In genomic region chr10:13474568-13474955, GRCm38 (mm10) we compare ENCODE assay signal across 8 mouse cellular contexts. TPM values are rescaled to one million over a fixed set of nuclear protein-coding genes. Genes with fewer than 3 reads are reported as not detected.
A peak's percentile ranks its signal among the peaks of the same experiment; 100 is the strongest.
DNase-seq lines count a peak whose midpoint lies in the region; ATAC-seq and TF ChIP-seq lines count a peak whose summit lies in the region.

No protein-coding gene starts in this region.

- no peak overlapping the region for H3K27ac ChIP-seq in cerebellum, adult 2 months (ENCODE audit: insufficient read depth, low read length)
- peak overlapping the region; percentile 55; the same call in 1 of the 2 replicates for H3K27ac ChIP-seq in bone marrow, adult 2 months (ENCODE audit: control insufficient read depth, insufficient read depth, low read depth, low read length, poor library complexity)
- H3K27ac ChIP-seq in hindbrain, embryonic 16.5 days (ENCODE audit: low read depth, low read length) = no peak overlapping the region
- H3K27ac ChIP-seq in liver, embryonic 16.5 days (ENCODE audit: low read length) = no peak overlapping the region

- intact Hi-C loops in left cerebral cortex, postnatal 25 days (cut with DNase I) = no loop called here

- H3K9me3 ChIP-seq in hindbrain, embryonic 16.5 days (ENCODE audit: control insufficient read depth, low read length) = no peaks in the 10 kb centered on the region
- H3K9me3 ChIP-seq in liver, embryonic 16.5 days (replicated peaks; ENCODE audit: control insufficient read depth, low read length) = no peaks in the 10 kb centered on the region

- H3K27me3 ChIP-seq in cerebellum, adult 2 months (ENCODE audit: control insufficient read depth, insufficient read depth, low read length) = peaks cover 5% of the 10 kb centered on the region; the same call in 1 of the 2 replicates
- peaks cover 12% of the 10 kb centered on the region for H3K27me3 ChIP-seq in hindbrain, embryonic 16.5 days (replicated peaks; ENCODE audit: control insufficient read depth, insufficient read depth, low read length)
- H3K27me3 ChIP-seq in liver, embryonic 16.5 days (ENCODE audit: control insufficient read depth, insufficient read depth, low read depth, low read length) = peaks cover 35% of the 10 kb centered on the region

- peak; percentile 48; the same call in 1 of the 2 replicates for ATAC-seq in hindbrain, embryonic 16.5 days
- ATAC-seq in liver, embryonic 16.5 days (ENCODE audit: low read depth) = no peak

- H3K36me3 ChIP-seq in hindbrain, embryonic 16.5 days (ENCODE audit: control insufficient read depth, insufficient read depth, low read length) = no peaks in the 10 kb centered on the region
- H3K36me3 ChIP-seq in liver, embryonic 16.5 days (ENCODE audit: control insufficient read depth, insufficient read depth) = no peaks in the 10 kb centered on the region

- H3K9ac ChIP-seq in hindbrain, embryonic 16.5 days (ENCODE audit: low read depth, low read length) = peak overlapping the region; percentile 80
- peak overlapping the region; percentile 47 for H3K9ac ChIP-seq in liver, embryonic 16.5 days (ENCODE audit: low read depth, low read length)

- H3K4me2 ChIP-seq in hindbrain, embryonic 16.5 days (ENCODE audit: low read length) = peak overlapping the region; percentile 100
- H3K4me2 ChIP-seq in liver, embryonic 16.5 days (ENCODE audit: low read depth, low read length) = peak overlapping the region; percentile 74

- TF ChIP-seq POLR2A in cerebellum, adult 2 months (IDR thresholded peaks at IDR 0.05; ENCODE audit: borderline replicate concordance, insufficient read depth, low read length) = no peak
- TF ChIP-seq POLR2A in bone marrow, adult 2 months (IDR thresholded peaks at IDR 0.05; ENCODE audit: borderline replicate concordance, control insufficient read depth, low read depth, low read length) = no peak

- no peaks in the 10 kb centered on the region; the same call in 1 of the 2 replicates for H3K4me1 ChIP-seq in cerebellum, adult 2 months (ENCODE audit: control insufficient read depth, insufficient read depth, low read length)
- H3K4me1 ChIP-seq in bone marrow, adult 2 months (ENCODE audit: control insufficient read depth, insufficient read depth, low read length) = peaks cover 5% of the 10 kb centered on the region
- peaks cover 8% of the 10 kb centered on the region for H3K4me1 ChIP-seq in hindbrain, embryonic 16.5 days (ENCODE audit: control insufficient read depth, insufficient read depth, low read depth, low read length)
- no peaks in the 10 kb centered on the region; the same call in 1 of the 2 replicates for H3K4me1 ChIP-seq in liver, embryonic 16.5 days (ENCODE audit: control insufficient read depth, low read depth, low read length)

- H3K4me3 ChIP-seq in cerebellum, adult 2 months (replicated peaks; ENCODE audit: insufficient read depth, low read depth, low read length) = peak overlapping the region; percentile 54
- H3K4me3 ChIP-seq in bone marrow, adult 2 months (replicated peaks; ENCODE audit: control insufficient read depth, low read depth, low read length) = peak overlapping the region; percentile 63
- peak overlapping the region; percentile 86 for H3K4me3 ChIP-seq in hindbrain, embryonic 16.5 days (ENCODE audit: low read length)
- H3K4me3 ChIP-seq in liver, embryonic 16.5 days (ENCODE audit: low read depth, low read length) = peak overlapping the region; percentile 63

- no peak for TF ChIP-seq CTCF in cerebellum, adult 2 months (IDR thresholded peaks at IDR 0.05; ENCODE audit: borderline replicate concordance, insufficient read depth, low read depth, low read length)
- no peak for TF ChIP-seq CTCF in bone marrow, adult 2 months (IDR thresholded peaks at IDR 0.05; ENCODE audit: control insufficient read depth, insufficient read depth, low read length)

- DNase-seq in cerebellum, adult 2 months = no peak
- DNase-seq in cerebellum, postnatal 4 days (ENCODE audit: low spot score in 2 of 2) = no peak
- no peak for DNase-seq in left cerebral cortex, postnatal 25 days (ENCODE audit: low spot score in 2 of 2)
- no peak for DNase-seq in gastrocnemius, postnatal 25 days
- DNase-seq in ovary, postnatal 36 days (ENCODE audit: low spot score) = no peak

- WGBS in cerebellum, adult 2 months = 12% methylated on average over 10 of the region's 10 CpGs
- WGBS in bone marrow, adult 2 months = 7% methylated on average over 10 of the region's 10 CpGs
- WGBS in hindbrain, embryonic 16.5 days = 7% methylated on average over 10 of the region's 10 CpGs
- WGBS in liver, embryonic 16.5 days (ENCODE audit: insufficient replicate concordance) = 3% methylated on average over 10 of the region's 10 CpGs

RNA-seq across cellular contexts. Expression of gene Phactr2, which starts 0.3 kb away (rescaled TPM):
- polyA plus RNA-seq in cerebellum, adult 2 months (2012; rRNA removed) = 11.9 and 13.0 TPM in 2 replicates
- 7.5 and 12.8 TPM in 2 replicates for polyA plus RNA-seq in bone marrow, adult 2 months (2011; ENCODE audit: insufficient read depth, insufficient read length, low replicate concordance, missing spikeins)
- 6.7 and 9.0 TPM in 2 replicates for polyA plus RNA-seq in hindbrain, embryonic 16.5 days (2015; fragmentation: Nextera tagmentation; extraction: Ambion mirVana)
- polyA plus RNA-seq in liver, embryonic 16.5 days (2015; fragmentation: Nextera tagmentation; extraction: Ambion mirVana) = 3.4 and 3.5 TPM in 2 replicates
- 10 to 100 TPM; 24.5 to 27.1 TPM for total RNA-seq in left cerebral cortex, postnatal 25 days (2021)
- total RNA-seq in gastrocnemius, postnatal 25 days (2021) = 10 to 100 TPM; 13.3 to 15.6 TPM

RNA-seq across cellular contexts. Expression of gene Fuca2, which starts 24.8 kb away (rescaled TPM):
- 48.0 and 50.1 TPM in 2 replicates for polyA plus RNA-seq in cerebellum, adult 2 months (2012; rRNA removed)
- 31.0 and 44.9 TPM in 2 replicates for polyA plus RNA-seq in bone marrow, adult 2 months (2011; ENCODE audit: insufficient read depth, insufficient read length, low replicate concordance, missing spikeins)
- polyA plus RNA-seq in hindbrain, embryonic 16.5 days (2015; fragmentation: Nextera tagmentation; extraction: Ambion mirVana) = 56.1 and 61.3 TPM in 2 replicates
- polyA plus RNA-seq in liver, embryonic 16.5 days (2015; fragmentation: Nextera tagmentation; extraction: Ambion mirVana) = 47.7 and 53.7 TPM in 2 replicates
- total RNA-seq in left cerebral cortex, postnatal 25 days (2021) = 10 to 100 TPM; 41.8 to 43.4 TPM
- 10 to 100 TPM; 11.9 to 12.1 TPM for total RNA-seq in gastrocnemius, postnatal 25 days (2021)
